Mouse (Mus musculus) heart, adult 2 months (tissue): ENCODE measurements around the gene Myh3. TPM values are rescaled to one million over a fixed set of nuclear protein-coding genes. Genes with fewer than 3 reads are reported as not detected.

Source experiments
- DNase-seq, 2 experiments: peaks; one replicate each; pipeline ENCODE4 v3.0.0; 2021
- H3K27ac ChIP-seq: fragments of 200-600 bp; 2 replicates; pipeline ENCODE4 v1.8.1; 2022
- H3K27me3 ChIP-seq: fragments of 200-500 bp; 2 replicates; pipeline ENCODE4 v1.6.1; 2012; ENCODE audit warnings: mild to moderate bottlenecking, low read length, inconsistent platforms, mixed read lengths; ENCODE audit not compliant: control insufficient read depth, insufficient read depth
- H3K36me3 ChIP-seq: fragments of 200-500 bp; 2 replicates; pipeline ENCODE4 v1.6.1; 2012; ENCODE audit warnings: low read length, inconsistent platforms; ENCODE audit not compliant: control insufficient read depth, insufficient read depth
- H3K4me1 ChIP-seq: fragments of 200-500 bp; 2 replicates; pipeline ENCODE4 v1.6.1; 2011; ENCODE audit warnings: low read length; ENCODE audit not compliant: control insufficient read depth, insufficient read depth
- H3K4me3 ChIP-seq: fragments of 200-600 bp; 2 replicates; pipeline ENCODE4 v1.8.1; 2022
- H3K79me2 ChIP-seq: fragments of 200-500 bp; replicated peaks from 2 replicates; pipeline ENCODE4 v1.6.1; 2012; ENCODE audit warnings: mild to moderate bottlenecking, inconsistent platforms, low read length, moderate library complexity, mixed read lengths; ENCODE audit not compliant: control insufficient read depth, insufficient read depth
- H3K9ac ChIP-seq: fragments of 200-500 bp; 2 replicates; pipeline ENCODE4 v1.6.1; 2012; ENCODE audit warnings: low read depth, mild to moderate bottlenecking, control low read depth, inconsistent platforms, low read length, mixed read lengths
- CTCF ChIP-seq: fragments of 200-600 bp; IDR thresholded peaks from 2 replicates; pipeline ENCODE4 v1.8.1; 2022; ENCODE audit warnings: antibody characterized with exemption, mild to moderate bottlenecking, moderate library complexity
- EP300 ChIP-seq: fragments of 200-500 bp; IDR thresholded peaks from 2 replicates; pipeline ENCODE4 v1.6.1; 2011; ENCODE audit warnings: low read depth, low read length, control low read depth; ENCODE audit not compliant: insufficient read depth
- POLR2A ChIP-seq: fragments of 200-500 bp; IDR thresholded peaks from 2 replicates; pipeline ENCODE4 v1.6.1; 2011; ENCODE audit warnings: mild to moderate bottlenecking, low read depth, low read length, control low read depth; ENCODE audit not compliant: insufficient read depth
- WGBS: fragments of 180-500 bp; shearing (Covaris S2); methylation state at CpG from one replicate; pipeline ENCODE4 v1.1.7; 2018; 5-methylcytosine and 5-hydroxymethylcytosine counted together
- intact Hi-C: fragments of 180-260 bp; cut with DNase I; formaldehyde crosslinking; loops from one replicate; pipeline ENCODE4 v1.15.1; 2025
- polyA plus RNA-seq: library from polyadenylated mRNA; depleted of rRNA; stranded (reverse); fragments of >200 nt; gene quantifications from 2 replicates; pipeline ENCODE4 v1.2.3, GENCODE M21; 2012
- total RNA-seq, 2 experiments: library from RNA; stranded (reverse); gene quantifications; 2 replicates each; pipeline ENCODE4 v1.2.3; 2021

The Myh3 gene
- total and polyA plus RNA-seq, 3 experiments: not detected

DNA sequence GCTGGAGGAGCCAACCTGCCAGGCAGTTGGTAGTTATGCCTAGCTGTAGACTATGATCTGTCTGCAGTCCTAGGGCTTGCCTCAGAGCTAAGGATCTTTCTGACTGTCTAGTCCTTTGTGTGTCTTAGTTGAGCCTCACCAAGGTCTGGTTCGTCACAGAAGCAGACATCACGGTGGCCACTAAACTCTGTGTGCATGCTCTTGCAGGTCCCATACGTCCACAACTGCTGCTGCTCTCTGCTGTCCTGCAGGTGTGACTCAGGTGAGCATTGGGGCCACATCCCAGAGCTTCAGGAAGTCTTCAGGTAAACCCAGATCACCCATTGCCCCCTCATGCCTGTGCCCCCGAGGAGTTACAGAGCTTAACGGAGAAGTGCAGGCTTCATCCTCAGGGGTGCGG lies 788 bp downstream of the Myh3 start:
- no peak overlapping the region for H3K9ac ChIP-seq
- 83% methylated on average over 6 of the region's 6 CpGs for WGBS
- no peaks in the 10 kb centered on the region; the same call in 1 of the 2 replicates for H3K4me1 ChIP-seq
- intact Hi-C loops: no loop called here
- no peak overlapping the region for H3K27ac ChIP-seq
- no peak overlapping the region for H3K4me3 ChIP-seq
- no peak for DNase-seq
- H3K79me2 ChIP-seq: no peaks in the 10 kb centered on the region
- H3K36me3 ChIP-seq: no peaks in the 10 kb centered on the region
- peaks cover 2% of the 10 kb centered on the region; the same call in 1 of the 2 replicates for H3K27me3 ChIP-seq
- TF ChIP-seq CTCF: no peak
- TF ChIP-seq EP300: no peak
- no peak for TF ChIP-seq POLR2A

DNA sequence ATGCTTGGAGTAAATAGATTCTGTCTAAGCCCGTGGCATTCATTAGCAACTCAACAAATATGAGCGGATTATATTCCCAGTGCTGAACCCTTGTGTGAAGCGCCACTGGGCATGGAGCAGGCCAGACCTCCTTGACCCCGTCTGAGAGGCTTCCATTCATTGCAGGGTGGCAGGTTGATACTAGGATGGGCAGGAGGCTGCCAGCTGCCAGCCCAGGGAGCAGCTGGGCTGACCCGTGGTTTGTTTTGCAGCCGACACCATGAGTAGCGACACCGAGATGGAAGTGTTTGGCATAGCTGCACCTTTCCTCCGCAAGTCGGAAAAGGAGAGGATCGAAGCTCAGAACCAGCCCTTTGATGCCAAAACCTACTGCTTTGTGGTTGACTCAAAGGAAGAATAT lies 1.6 kb downstream of the Myh3 start:
- H3K79me2 ChIP-seq: no peaks in the 10 kb centered on the region
- intact Hi-C loops: loop anchor here (1.0 to 2.0 kb wide), 2 partner anchors 55 to 177 kb away; no protein-coding TSS in a partner anchor
- H3K9ac ChIP-seq: no peak overlapping the region
- DNase-seq: no peak
- 78% methylated on average over 11 of the region's 11 CpGs for WGBS
- TF ChIP-seq CTCF (no peak), POLR2A (no peak), EP300 (no peak)
- H3K27ac ChIP-seq: no peak overlapping the region
- no peaks in the 10 kb centered on the region for H3K36me3 ChIP-seq
- no peak overlapping the region for H3K4me3 ChIP-seq
- peaks cover 3% of the 10 kb centered on the region; the same call in 1 of the 2 replicates for H3K27me3 ChIP-seq
- no peaks in the 10 kb centered on the region; the same call in 1 of the 2 replicates for H3K4me1 ChIP-seq

DNA sequence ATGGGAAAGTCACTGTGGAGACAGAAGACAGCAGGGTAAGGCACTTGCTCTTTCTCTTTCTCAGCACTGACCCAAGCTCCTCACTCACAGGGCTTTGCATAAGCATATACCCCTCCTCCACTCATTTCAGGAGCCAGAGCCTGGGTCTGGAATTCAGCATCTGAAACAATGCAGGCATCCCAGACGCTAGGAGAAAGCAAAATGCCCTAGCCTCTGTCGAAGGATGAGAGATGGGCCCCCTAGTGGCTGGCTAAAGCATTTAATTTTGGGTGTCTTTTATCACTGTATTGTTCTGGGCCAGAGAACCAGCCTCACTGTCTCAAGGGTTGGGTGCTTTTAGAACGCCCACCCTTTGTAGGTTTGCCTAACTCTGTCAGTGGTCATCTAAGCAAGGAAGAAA lies 2.1 kb downstream of the Myh3 start:
- WGBS: 7% methylated on average over 3 of the region's 3 CpGs
- peak; percentile 44 to 55 for DNase-seq
- Histone ChIP-seq H3K4me3 (no peak overlapping the region), H3K27me3 (peaks cover 3% of the 10 kb centered on the region; the same call in 1 of the 2 replicates), H3K4me1 (no peaks in the 10 kb centered on the region; the same call in 1 of the 2 replicates), H3K27ac (no peak overlapping the region), H3K9ac (no peak overlapping the region), H3K36me3 (no peaks in the 10 kb centered on the region), H3K79me2 (no peaks in the 10 kb centered on the region)
- peak; percentile 90 for TF ChIP-seq CTCF
- no peak for TF ChIP-seq EP300
- no peak for TF ChIP-seq POLR2A
- intact Hi-C loops: loop anchor here (1.0 to 2.0 kb wide), 2 partner anchors 56 to 177 kb away; no protein-coding TSS in a partner anchor

DNA sequence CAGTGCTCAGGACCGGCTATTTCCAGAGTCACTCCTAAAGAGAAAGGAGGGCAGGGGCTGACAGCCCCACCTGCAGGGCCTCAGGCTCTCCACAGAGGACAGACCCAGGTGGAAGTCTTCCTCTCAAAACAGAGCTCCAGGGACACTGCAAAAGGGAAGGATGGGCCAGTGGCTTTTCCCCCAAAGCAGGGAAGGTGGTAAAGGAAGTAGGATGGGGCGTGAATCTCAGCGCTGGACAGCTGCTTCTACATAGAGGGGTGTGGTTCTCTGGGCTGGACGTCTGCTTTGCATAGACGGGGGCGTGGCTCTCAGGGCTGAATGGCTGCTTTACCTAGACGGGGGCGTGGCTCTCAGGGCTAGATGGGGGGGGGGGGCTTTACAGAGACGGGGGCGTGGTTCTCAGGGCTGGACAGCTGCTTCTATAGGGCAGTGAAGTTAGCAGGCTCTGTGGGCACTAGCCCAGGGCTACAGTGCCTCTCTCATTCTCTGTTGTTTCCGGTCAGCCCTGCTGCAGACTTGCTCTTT lies 3.1 kb downstream of the Myh3 start:
- no peaks in the 10 kb centered on the region for H3K36me3 ChIP-seq
- TF ChIP-seq CTCF (no peak), POLR2A (no peak), EP300 (no peak)
- H3K79me2 ChIP-seq: no peaks in the 10 kb centered on the region
- intact Hi-C loops: loop anchor here (2.0 kb wide), 1 partner anchor 178 kb away; no protein-coding TSS in a partner anchor
- no peak overlapping the region for H3K9ac ChIP-seq
- no peaks in the 10 kb centered on the region; the same call in 1 of the 2 replicates for H3K4me1 ChIP-seq
- no peak overlapping the region for H3K4me3 ChIP-seq
- DNase-seq: no peak
- H3K27me3 ChIP-seq: peaks cover 3% of the 10 kb centered on the region; the same call in 1 of the 2 replicates
- 4% methylated on average over 11 of the region's 11 CpGs for WGBS
- H3K27ac ChIP-seq: no peak overlapping the region

DNA sequence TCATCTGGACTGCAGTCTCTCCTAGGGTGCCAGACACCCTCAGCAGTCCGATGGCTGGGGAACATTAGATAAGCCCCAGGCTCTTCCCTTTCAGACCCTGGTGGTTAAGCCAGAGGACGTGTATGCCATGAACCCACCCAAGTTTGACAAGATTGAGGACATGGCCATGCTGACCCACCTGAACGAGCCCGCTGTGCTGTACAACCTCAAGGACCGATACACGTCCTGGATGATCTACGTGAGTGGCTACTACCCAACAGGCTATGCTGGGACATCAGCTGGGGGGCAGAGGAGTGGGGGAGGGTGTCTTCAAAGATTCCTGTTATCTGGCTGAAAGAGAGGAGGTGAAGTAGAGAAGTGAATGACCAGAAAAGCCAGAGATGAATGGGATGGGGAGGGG lies 4.1 kb downstream of the Myh3 start:
- H3K4me1 ChIP-seq: no peaks in the 10 kb centered on the region; the same call in 1 of the 2 replicates
- TF ChIP-seq POLR2A (no peak), EP300 (no peak), CTCF (no peak)
- H3K36me3 ChIP-seq: no peaks in the 10 kb centered on the region
- DNase-seq: no peak
- H3K27ac ChIP-seq: no peak overlapping the region
- peaks cover 3% of the 10 kb centered on the region; the same call in 1 of the 2 replicates for H3K27me3 ChIP-seq
- no peak overlapping the region for H3K9ac ChIP-seq
- 74% methylated on average over 7 of the region's 7 CpGs for WGBS
- intact Hi-C loops: no loop called here
- no peaks in the 10 kb centered on the region for H3K79me2 ChIP-seq
- H3K4me3 ChIP-seq: no peak overlapping the region

DNA sequence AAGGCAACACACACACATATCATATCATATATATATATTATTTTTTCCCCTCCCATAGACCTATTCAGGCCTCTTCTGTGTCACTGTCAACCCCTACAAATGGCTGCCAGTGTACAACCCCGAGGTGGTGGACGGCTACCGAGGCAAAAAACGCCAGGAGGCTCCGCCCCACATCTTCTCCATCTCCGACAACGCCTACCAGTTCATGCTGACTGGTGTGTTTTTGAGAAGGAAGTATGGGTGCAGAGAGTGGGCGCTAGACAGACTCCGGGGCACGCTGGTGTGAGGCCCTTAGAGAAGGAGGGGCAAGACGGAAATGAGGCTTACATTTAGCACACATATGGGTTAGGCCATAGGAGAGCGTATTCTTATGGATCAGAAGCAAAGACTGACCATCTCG lies 4.7 kb downstream of the Myh3 start:
- Histone ChIP-seq H3K4me3 (no peak overlapping the region), H3K36me3 (no peaks in the 10 kb centered on the region), H3K27ac (no peak overlapping the region), H3K4me1 (no peaks in the 10 kb centered on the region; the same call in 1 of the 2 replicates), H3K79me2 (no peaks in the 10 kb centered on the region), H3K27me3 (peaks cover 3% of the 10 kb centered on the region; the same call in 1 of the 2 replicates), H3K9ac (no peak overlapping the region)
- intact Hi-C loops: no loop called here
- 79% methylated on average over 13 of the region's 13 CpGs for WGBS
- DNase-seq: no peak
- TF ChIP-seq POLR2A (no peak), CTCF (no peak), EP300 (no peak)
